10 mouse cellular contexts compared by ENCODE assay signal in genomic region chr2:92425366-92425765, GRCm38 (mm10). TPM values are rescaled to one million over a fixed set of nuclear protein-coding genes. Genes with fewer than 3 reads are reported as not detected.
DNase-seq lines count a peak whose midpoint lies in the region; ATAC-seq lines count a peak whose summit lies in the region.
"Had no signal": no experiment of that assay in that cellular context is flagged by ENCODE, and none has a peak within 500 bp of the region (broad histone marks: within the 10 kb centered on the region; RNA-seq: fewer than 3 reads in every experiment).

No protein-coding gene starts in this region.

- no peaks in the 10 kb centered on the region for H3K9me3 ChIP-seq in kidney, embryonic 15.5 days (replicated peaks)
- no peaks in the 10 kb centered on the region for H3K9me3 ChIP-seq in kidney, embryonic 14.5 days (ENCODE audit: control insufficient read depth, low read length)
- H3K9me3 ChIP-seq in embryonic facial prominence, embryonic 13.5 days = no peaks in the 10 kb centered on the region
- H3K9me3 ChIP-seq in hindbrain, embryonic 13.5 days = no peaks in the 10 kb centered on the region
- no peaks in the 10 kb centered on the region for H3K9me3 ChIP-seq in neural tube, embryonic 13.5 days
- H3K9me3 ChIP-seq: G1E had no signal

- H3K4me2 ChIP-seq in kidney, embryonic 15.5 days = no peak overlapping the region
- no peak overlapping the region for H3K4me2 ChIP-seq in kidney, embryonic 14.5 days (replicated peaks; ENCODE audit: low read depth, low read length)
- no peak overlapping the region for H3K4me2 ChIP-seq in embryonic facial prominence, embryonic 13.5 days
- no peak overlapping the region for H3K4me2 ChIP-seq in hindbrain, embryonic 13.5 days
- H3K4me2 ChIP-seq in neural tube, embryonic 13.5 days = no peak overlapping the region

- ATAC-seq in kidney, embryonic 15.5 days (replicated peaks; ENCODE audit: low FRiP score) = no peak
- ATAC-seq in kidney, embryonic 14.5 days (ENCODE audit: low FRiP score, low TSS enrichment) = no peak
- ATAC-seq in embryonic facial prominence, embryonic 13.5 days (ENCODE audit: insufficient number of reproducible peaks, insufficient read depth, low FRiP score, low TSS enrichment, low read depth) = no peak
- ATAC-seq in hindbrain, embryonic 13.5 days (ENCODE audit: low FRiP score) = peak; percentile 12; the same call in 1 of the 2 replicates
- ATAC-seq in neural tube, embryonic 13.5 days (ENCODE audit: low read depth) = no peak
- ATAC-seq in cerebellum, adult (ENCODE audit: insufficient number of reproducible peaks, low FRiP score, low TSS enrichment) = no peak

- no peak overlapping the region for H3K9ac ChIP-seq in kidney, embryonic 15.5 days
- H3K9ac ChIP-seq in kidney, embryonic 14.5 days (ENCODE audit: low read depth, low read length) = no peak overlapping the region
- no peak overlapping the region for H3K9ac ChIP-seq in embryonic facial prominence, embryonic 13.5 days
- 0 out of 2 replicates have a peak overlapping the region, but pooled peaks have one; percentile 11 for H3K9ac ChIP-seq in hindbrain, embryonic 13.5 days
- no peak overlapping the region for H3K9ac ChIP-seq in neural tube, embryonic 13.5 days

- 88% methylated on average over 4 of the region's 4 CpGs for WGBS in kidney, embryonic 15.5 days
- 89% methylated on average over 4 of the region's 4 CpGs for whole genome bisulfite sequencing in kidney, embryonic 14.5 days
- WGBS in embryonic facial prominence, embryonic 13.5 days = 94% methylated on average over 4 of the region's 4 CpGs
- WGBS in hindbrain, embryonic 13.5 days = 65% methylated on average over 4 of the region's 4 CpGs
- WGBS in neural tube, embryonic 13.5 days = 72% methylated on average over 4 of the region's 4 CpGs

- H3K36me3 ChIP-seq in kidney, embryonic 15.5 days = peaks cover 45% of the 10 kb centered on the region
- peaks cover 46% of the 10 kb centered on the region for H3K36me3 ChIP-seq in kidney, embryonic 14.5 days (ENCODE audit: control insufficient read depth, insufficient read depth, low read length)
- H3K36me3 ChIP-seq in embryonic facial prominence, embryonic 13.5 days = peaks cover 59% of the 10 kb centered on the region
- H3K36me3 ChIP-seq in hindbrain, embryonic 13.5 days = peaks cover 50% of the 10 kb centered on the region
- H3K36me3 ChIP-seq in neural tube, embryonic 13.5 days = peaks cover 48% of the 10 kb centered on the region

- peak overlapping the region; percentile 52; the same call in 1 of the 2 replicates for H3K27ac ChIP-seq in kidney, embryonic 15.5 days
- H3K27ac ChIP-seq in kidney, embryonic 14.5 days (ENCODE audit: low read depth, low read length) = no peak overlapping the region
- H3K27ac ChIP-seq in embryonic facial prominence, embryonic 13.5 days = peak overlapping the region; percentile 48; the same call in 1 of the 2 replicates
- peak overlapping the region; percentile 87 for H3K27ac ChIP-seq in hindbrain, embryonic 13.5 days
- H3K27ac ChIP-seq in neural tube, embryonic 13.5 days (replicated peaks) = peak overlapping the region; percentile 83
- H3K27ac ChIP-seq: macrophage had no signal

- no peak overlapping the region for H3K4me3 ChIP-seq in kidney, embryonic 15.5 days (replicated peaks)
- no peak overlapping the region for H3K4me3 ChIP-seq in kidney, embryonic 14.5 days (ENCODE audit: low read length)
- no peak overlapping the region for H3K4me3 ChIP-seq in embryonic facial prominence, embryonic 13.5 days
- no peak overlapping the region for H3K4me3 ChIP-seq in hindbrain, embryonic 13.5 days
- H3K4me3 ChIP-seq in neural tube, embryonic 13.5 days = no peak overlapping the region

- no peaks in the 10 kb centered on the region for H3K27me3 ChIP-seq in kidney, embryonic 15.5 days
- no peaks in the 10 kb centered on the region for H3K27me3 ChIP-seq in kidney, embryonic 14.5 days (ENCODE audit: control insufficient read depth, insufficient read depth, low read length)
- H3K27me3 ChIP-seq in embryonic facial prominence, embryonic 13.5 days = no peaks in the 10 kb centered on the region
- no peaks in the 10 kb centered on the region for H3K27me3 ChIP-seq in hindbrain, embryonic 13.5 days
- no peaks in the 10 kb centered on the region for H3K27me3 ChIP-seq in neural tube, embryonic 13.5 days

- peaks cover 42% of the 10 kb centered on the region for H3K4me1 ChIP-seq in kidney, embryonic 15.5 days
- H3K4me1 ChIP-seq in kidney, embryonic 14.5 days (ENCODE audit: control insufficient read depth, insufficient read depth, low read length) = no peaks in the 10 kb centered on the region; the same call in 1 of the 2 replicates
- H3K4me1 ChIP-seq in embryonic facial prominence, embryonic 13.5 days = peaks cover 44% of the 10 kb centered on the region
- H3K4me1 ChIP-seq in hindbrain, embryonic 13.5 days (replicated peaks) = peaks cover 74% of the 10 kb centered on the region
- H3K4me1 ChIP-seq in neural tube, embryonic 13.5 days (replicated peaks) = peaks cover 73% of the 10 kb centered on the region

- no peak for DNase-seq in right cerebral cortex, postnatal 25 days
- no peak for DNase-seq in layer of hippocampus, adult 9-10 months (ENCODE audit: low spot score)

RNA-seq across cellular contexts. Expression of gene Cry2, which starts 8.5 kb away (rescaled TPM):
- 17.7 and 21.3 TPM in 2 replicates for polyA plus RNA-seq in kidney, embryonic 15.5 days (2015; fragmentation: Nextera tagmentation; extraction: Ambion mirVana)
- 13.8 and 21.3 TPM in 2 replicates for polyA plus RNA-seq in kidney, embryonic 14.5 days (2014; fragmentation: Nextera tagmentation; extraction: Ambion mirVana)
- polyA plus RNA-seq in embryonic facial prominence, embryonic 13.5 days (2015; fragmentation: Nextera tagmentation; extraction: Ambion mirVana) = 22.9 and 28.2 TPM in 2 replicates
- 36.8 and 38.5 TPM in 2 replicates for polyA plus RNA-seq in hindbrain, embryonic 13.5 days (2015; fragmentation: Nextera tagmentation; extraction: Ambion mirVana)
- polyA plus RNA-seq in neural tube, embryonic 13.5 days (2015; fragmentation: Nextera tagmentation; extraction: Ambion mirVana) = 35.9 and 37.7 TPM in 2 replicates

RNA-seq across cellular contexts. Expression of gene Mapk8ip1, which starts 24.3 kb away (rescaled TPM):
- polyA plus RNA-seq in kidney, embryonic 15.5 days (2015; fragmentation: Nextera tagmentation; extraction: Ambion mirVana) = 32.1 and 34.9 TPM in 2 replicates
- 15.6 and 20.8 TPM in 2 replicates for polyA plus RNA-seq in kidney, embryonic 14.5 days (2014; fragmentation: Nextera tagmentation; extraction: Ambion mirVana)
- polyA plus RNA-seq in embryonic facial prominence, embryonic 13.5 days (2015; fragmentation: Nextera tagmentation; extraction: Ambion mirVana) = 22.0 and 23.9 TPM in 2 replicates
- polyA plus RNA-seq in hindbrain, embryonic 13.5 days (2015; fragmentation: Nextera tagmentation; extraction: Ambion mirVana) = 111 and 112 TPM in 2 replicates
- polyA plus RNA-seq in neural tube, embryonic 13.5 days (2015; fragmentation: Nextera tagmentation; extraction: Ambion mirVana) = 138 and 152 TPM in 2 replicates

RNA-seq across cellular contexts. Expression of gene Slc35c1, which starts 35.0 kb away (rescaled TPM):
- 15.1 and 16.2 TPM in 2 replicates for polyA plus RNA-seq in kidney, embryonic 15.5 days (2015; fragmentation: Nextera tagmentation; extraction: Ambion mirVana)
- polyA plus RNA-seq in kidney, embryonic 14.5 days (2014; fragmentation: Nextera tagmentation; extraction: Ambion mirVana) = 6.9 and 13.6 TPM in 2 replicates
- polyA plus RNA-seq in embryonic facial prominence, embryonic 13.5 days (2015; fragmentation: Nextera tagmentation; extraction: Ambion mirVana) = 10.0 and 10.6 TPM in 2 replicates
- polyA plus RNA-seq in hindbrain, embryonic 13.5 days (2015; fragmentation: Nextera tagmentation; extraction: Ambion mirVana) = 10.5 and 12.0 TPM in 2 replicates
- polyA plus RNA-seq in neural tube, embryonic 13.5 days (2015; fragmentation: Nextera tagmentation; extraction: Ambion mirVana) = 12.3 and 13.1 TPM in 2 replicates

RNA-seq across cellular contexts. Expression of gene 1700029I15Rik, which starts 43.0 kb away (rescaled TPM):
- 3.2 and 3.4 TPM in 2 replicates for polyA plus RNA-seq in kidney, embryonic 15.5 days (2015; fragmentation: Nextera tagmentation; extraction: Ambion mirVana)
- 2.1 and 2.5 TPM in 2 replicates for polyA plus RNA-seq in kidney, embryonic 14.5 days (2014; fragmentation: Nextera tagmentation; extraction: Ambion mirVana)
- 2.5 and 4.0 TPM in 2 replicates for polyA plus RNA-seq in embryonic facial prominence, embryonic 13.5 days (2015; fragmentation: Nextera tagmentation; extraction: Ambion mirVana)
- 6.3 and 6.9 TPM in 2 replicates for polyA plus RNA-seq in hindbrain, embryonic 13.5 days (2015; fragmentation: Nextera tagmentation; extraction: Ambion mirVana)
- 6.4 TPM in 2 replicates for polyA plus RNA-seq in neural tube, embryonic 13.5 days (2015; fragmentation: Nextera tagmentation; extraction: Ambion mirVana)

RNA-seq across cellular contexts. Expression of gene Large2, which starts 50.7 kb away (rescaled TPM):
- 26.0 and 29.5 TPM in 2 replicates for polyA plus RNA-seq in kidney, embryonic 15.5 days (2015; fragmentation: Nextera tagmentation; extraction: Ambion mirVana)
- polyA plus RNA-seq in kidney, embryonic 14.5 days (2014; fragmentation: Nextera tagmentation; extraction: Ambion mirVana) = 24.0 and 33.3 TPM in 2 replicates
- polyA plus RNA-seq in embryonic facial prominence, embryonic 13.5 days (2015; fragmentation: Nextera tagmentation; extraction: Ambion mirVana) = 15.2 and 16.9 TPM in 2 replicates
- polyA plus RNA-seq in hindbrain, embryonic 13.5 days (2015; fragmentation: Nextera tagmentation; extraction: Ambion mirVana) = 1.6 and 2.4 TPM in 2 replicates
- 0.74 and 1.4 TPM in 2 replicates for polyA plus RNA-seq in neural tube, embryonic 13.5 days (2015; fragmentation: Nextera tagmentation; extraction: Ambion mirVana)
- polyA plus RNA-seq: G1E, macrophage had no signal
